Mouse (Mus musculus) thymus, postnatal 25 days (tissue): Measurements from ENCODE around the gene Olfr1277.

Experiments used
- DNase-seq: peaks from one replicate; pipeline ENCODE4 v3.0.0; 2022

Olfr1277 gene

DNA sequence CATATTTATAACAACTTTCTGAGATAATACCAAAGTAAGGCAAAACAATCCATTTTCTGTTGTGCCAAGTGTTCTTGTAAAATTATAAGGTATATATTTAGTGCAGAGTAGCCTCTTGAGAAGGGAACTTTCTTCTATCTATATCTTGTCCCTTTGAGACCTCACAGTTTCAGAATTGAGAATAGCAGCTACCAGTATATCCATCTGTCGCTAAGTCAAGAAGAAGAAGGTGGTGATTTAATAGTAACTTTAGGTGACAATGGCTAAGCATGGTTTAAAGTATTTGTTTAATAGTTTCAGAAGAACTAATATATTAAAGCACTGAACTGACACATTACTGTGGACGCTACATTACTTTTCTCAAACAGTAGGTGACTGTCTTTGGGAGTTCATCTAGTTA is at the start of gene Olfr1277:
TSS of gene Olfr1277 (minus strand) at position 101 of the 400 bp plus-strand sequence.
- DNase-seq, result no peak

DNA sequence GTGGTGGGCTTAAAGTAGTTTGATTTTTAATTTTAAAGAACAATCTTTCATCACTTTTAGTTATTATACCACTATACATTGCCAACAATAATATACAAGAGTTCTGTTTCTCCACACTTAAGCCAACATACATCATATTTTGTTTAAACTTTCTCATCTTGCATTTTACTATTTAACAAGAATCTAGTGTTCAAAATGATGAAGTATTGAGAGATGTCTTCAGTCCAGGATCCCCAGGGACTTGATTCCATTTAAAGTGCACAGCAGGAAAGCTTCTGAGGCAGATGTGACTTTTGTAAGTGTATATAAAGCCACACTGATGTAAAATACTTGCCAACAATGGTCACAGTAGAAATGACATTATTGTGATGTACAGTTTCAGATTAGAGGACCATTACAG is 39.8 kb upstream of the Olfr1277 start, which contains the start of gene Olfr1280:
TSS of gene Olfr1280 (plus strand) at position 301 of the 400 bp plus-strand sequence.
- no peak for DNase-seq

DNA sequence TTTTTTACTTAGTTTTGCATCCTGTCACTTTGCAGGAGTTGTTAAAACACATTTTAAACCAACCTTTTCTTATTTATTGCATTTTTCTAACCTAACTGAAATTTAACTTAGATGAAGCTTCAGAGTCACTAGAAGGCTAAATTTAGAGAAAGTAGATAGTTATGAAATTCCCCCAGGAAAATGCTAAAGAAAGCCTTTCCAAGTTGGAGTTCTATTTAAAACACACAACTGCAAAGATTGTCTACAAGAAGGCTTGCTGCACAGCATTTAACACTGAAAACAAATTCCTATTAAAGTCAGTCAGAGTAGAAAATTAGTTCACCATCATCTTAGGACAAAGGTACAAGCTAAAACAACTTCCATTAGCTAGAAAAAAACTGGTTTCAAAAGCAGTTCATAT is 26.5 kb upstream of the Olfr1277 start, which contains the start of gene Olfr1279:
TSS of gene Olfr1279 (plus strand) at position 262 of the 400 bp plus-strand sequence.
- DNase-seq, result no peak

DNA sequence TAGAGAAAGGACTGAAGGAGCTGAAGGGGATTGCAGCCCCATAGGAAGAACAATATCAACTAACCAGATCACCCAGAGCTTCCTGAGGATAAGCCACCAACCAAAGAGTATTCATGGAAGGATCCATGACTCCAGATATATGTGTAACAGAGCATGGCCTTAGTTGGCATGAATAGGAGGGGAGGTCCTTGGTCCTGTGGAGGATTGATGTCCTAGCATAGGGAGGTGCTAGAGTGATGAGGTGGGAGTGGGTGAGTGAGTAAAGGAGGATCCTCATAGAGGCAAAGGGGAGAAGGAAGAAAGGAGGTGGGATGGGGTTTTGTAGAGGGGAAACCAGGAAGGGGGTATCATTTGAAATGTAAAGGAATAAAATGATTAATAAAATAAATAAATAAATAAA is 24.6 kb upstream of the Olfr1277 start:
- no peak for DNase-seq

DNA sequence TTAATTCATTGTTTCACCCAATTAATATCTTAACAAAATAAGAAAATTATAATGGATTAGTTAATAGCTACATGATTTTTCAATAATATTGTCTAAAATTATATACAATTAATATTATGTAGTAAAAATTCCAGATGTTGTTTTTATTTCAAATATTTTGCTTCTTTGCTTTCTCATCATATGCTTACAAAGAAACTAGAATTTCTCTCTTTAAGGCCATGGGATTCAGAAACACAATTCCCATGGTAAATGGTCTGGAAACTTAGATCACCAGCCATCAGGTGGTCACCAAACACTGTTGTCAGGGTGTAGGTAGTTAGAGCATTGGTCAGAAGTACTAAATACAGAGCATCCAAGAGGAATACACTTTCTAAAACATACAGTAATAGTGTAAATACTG is 15.9 kb upstream of the Olfr1277 start, which contains the start of gene Olfr1278:
TSS of gene Olfr1278 (plus strand) at position 301 of the 400 bp plus-strand sequence.
- DNase-seq, result no peak

DNA sequence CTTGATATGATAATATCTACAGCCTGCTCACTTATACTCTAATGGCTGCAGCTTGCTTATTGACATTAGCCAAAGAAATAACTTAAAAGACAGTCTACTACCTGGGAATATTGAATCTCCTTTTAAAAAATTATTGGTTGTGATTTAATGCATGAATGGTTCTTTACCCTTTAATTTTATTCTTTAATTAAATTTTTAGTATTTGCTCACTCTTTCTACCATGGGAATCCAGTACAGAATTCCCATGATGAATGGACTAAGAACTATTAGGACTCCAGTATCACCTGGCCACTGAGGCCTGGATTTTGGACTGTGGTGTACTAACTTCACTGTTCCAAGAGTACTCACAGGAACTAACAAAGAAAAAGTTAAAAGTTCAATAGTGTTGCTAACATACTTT is 19.7 kb downstream of the Olfr1277 start, which contains the start of gene Olfr1276:
TSS of gene Olfr1276 (plus strand) at position 301 of the 400 bp plus-strand sequence.
- no peak for DNase-seq

DNA sequence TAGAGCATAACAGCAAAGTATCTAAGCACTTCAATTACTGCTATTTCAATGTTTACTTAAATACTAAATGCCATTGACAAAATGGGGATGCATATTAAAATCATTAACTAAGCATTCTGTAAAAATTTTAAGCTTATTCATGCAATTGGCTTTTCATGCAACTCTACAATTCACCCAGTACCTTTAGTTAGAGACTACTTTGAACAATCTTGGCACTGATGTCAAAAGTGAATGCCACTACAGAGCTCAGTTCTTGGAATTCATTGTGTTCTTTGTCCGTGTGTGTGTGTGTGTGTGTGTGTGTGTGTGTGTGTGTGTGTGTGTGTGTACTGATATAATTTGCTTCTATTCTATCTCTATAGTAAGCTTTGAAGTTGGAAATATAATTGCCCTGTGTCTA is 38.7 kb downstream of the Olfr1277 start, which contains the start of gene Olfr1275:
TSS of gene Olfr1275 (minus strand) at position 101 of the 400 bp plus-strand sequence.
- DNase-seq, result no peak

DNA sequence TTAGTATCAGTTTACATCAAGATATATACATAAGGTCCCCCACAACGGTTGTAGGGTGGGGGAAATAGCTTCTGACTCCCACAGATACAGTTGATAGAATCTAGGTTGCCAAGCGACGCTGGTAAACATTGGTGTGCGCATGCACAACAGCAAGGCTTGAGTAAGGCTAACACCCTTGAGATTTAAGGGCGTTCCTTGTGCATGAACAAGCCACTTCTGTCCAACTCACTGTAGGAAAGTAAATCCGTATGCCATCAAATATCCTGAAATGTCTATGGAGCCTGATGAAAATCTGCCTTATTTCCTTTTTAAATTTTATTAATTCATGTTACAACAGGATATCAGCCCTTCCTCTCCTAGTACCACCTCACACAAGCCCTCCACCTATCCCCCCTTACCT is 44.4 kb downstream of the Olfr1277 start, which contains the start of gene 4930430A15Rik:
TSS of gene 4930430A15Rik (minus strand) at position 101 of the 400 bp plus-strand sequence.
- DNase-seq, result no peak
